Mouse (Mus musculus) skeletal muscle tissue, adult 2 months (tissue): ENCODE results near the gene Cox6b1.

Experiments
- DNase-seq: peaks from one replicate; pipeline ENCODE4 v3.0.0-alpha.2; 2012; ENCODE audit warnings: low read depth, low spot score

Cox6b1 gene

GRCm38 (mm10) chr7:30586455-30587020 lies 39.4 kb downstream of the Cox6b1 start:
- DNase-seq = no peak

- DNase-seq = no peak
Measured at GRCm38 (mm10) chr7:30585170-30585569, 40.8 kb downstream of the Cox6b1 start.

GRCm38 (mm10) chr7:30584339-30584738 lies 41.6 kb downstream of the Cox6b1 start:
- DNase-seq = no peak

GRCm38 (mm10) chr7:30581547-30581946 lies 44.4 kb downstream of the Cox6b1 start:
- DNase-seq = no peak

- DNase-seq = no peak
Measured at GRCm38 (mm10) chr7:30579950-30580349, 46.0 kb downstream of the Cox6b1 start.

- peak; percentile 94 for DNase-seq
Measured at GRCm38 (mm10) chr7:30572969-30573368, 53.0 kb downstream of the Cox6b1 start.

GRCm38 (mm10) chr7:30572389-30572788 lies 53.6 kb downstream of the Cox6b1 start:
- no peak for DNase-seq

GRCm38 (mm10) chr7:30567555-30567954 lies 58.4 kb downstream of the Cox6b1 start:
- DNase-seq = no peak
